Mouse (Mus musculus) midbrain, embryonic 14.5 days (tissue): ENCODE measurements around the gene Mx1. TPM values are rescaled to one million over a fixed set of nuclear protein-coding genes. Genes with fewer than 3 reads are reported as not detected.

ENCODE experiments used
- ATAC-seq: fragments of 200-750 bp; cut with Nextera tagmentation; 2 replicates; pipeline ENCODE4 v1.8.0; 2017; ENCODE audit warnings: moderate number of reproducible peaks, moderate library complexity; ENCODE audit not compliant: low FRiP score, low TSS enrichment
- DNase-seq: peaks from one replicate; pipeline ENCODE4 v3.0.0-alpha.2; 2015
- H3K27ac ChIP-seq: fragments of 300-500 bp; sonication (generic); replicated peaks from 2 replicates; pipeline ENCODE4 v1.5.1; 2014; ENCODE audit warnings: mild to moderate bottlenecking, low read depth, low read length, moderate library complexity
- H3K27me3 ChIP-seq: fragments of 300-500 bp; sonication (generic); 2 replicates; pipeline ENCODE4 v1.6.1; 2014; ENCODE audit warnings: low read length, control low read depth, mixed read lengths; ENCODE audit not compliant: control insufficient read depth, insufficient read depth
- H3K36me3 ChIP-seq: fragments of 300-500 bp; sonication (generic); 2 replicates; pipeline ENCODE4 v1.6.1; 2014; ENCODE audit warnings: low read length, control low read depth; ENCODE audit not compliant: control insufficient read depth, insufficient read depth
- H3K4me1 ChIP-seq: fragments of 300-500 bp; sonication (generic); 2 replicates; pipeline ENCODE4 v1.6.1; 2014; ENCODE audit warnings: mild to moderate bottlenecking, antibody characterized with exemption, low read length, control low read depth; ENCODE audit not compliant: control insufficient read depth, insufficient read depth
- H3K4me2 ChIP-seq: fragments of 300-500 bp; sonication (generic); 2 replicates; pipeline ENCODE4 v1.6.1; 2014; ENCODE audit warnings: mild to moderate bottlenecking, low read length, moderate library complexity
- H3K4me3 ChIP-seq: fragments of 300-500 bp; sonication (generic); replicated peaks from 2 replicates; pipeline ENCODE4 v1.5.1; 2014; ENCODE audit warnings: low read depth, low read length
- H3K9ac ChIP-seq: fragments of 300-500 bp; sonication (generic); replicated peaks from 2 replicates; pipeline ENCODE4 v1.6.1; 2014; ENCODE audit warnings: mild to moderate bottlenecking, low read length, moderate library complexity
- H3K9me3 ChIP-seq: fragments of 300-500 bp; sonication (generic); 2 replicates; pipeline ENCODE4 v1.6.1; 2016; ENCODE audit warnings: low read length, control low read depth, mixed read lengths; ENCODE audit not compliant: control insufficient read depth
- WGBS: fragments of 180-500 bp; shearing (Covaris S2); extraction: QIAGEN DNeasy Blood & Tissue Kit; methylation state at CpG from one replicate; pipeline ENCODE4 v1.1.7; 2014; 5-methylcytosine and 5-hydroxymethylcytosine counted together
- polyA plus RNA-seq: library from polyadenylated mRNA; unstranded; fragments of >200 nt; fragmentation: Nextera tagmentation; extraction: Ambion mirVana; gene quantifications from 2 replicates; pipeline ENCODE4 v1.2.1, GENCODE M21; 2014

Gene Mx1
- polyA plus RNA-seq, 1 experiment from 2014 or later: 0.99 TPM

DNA sequence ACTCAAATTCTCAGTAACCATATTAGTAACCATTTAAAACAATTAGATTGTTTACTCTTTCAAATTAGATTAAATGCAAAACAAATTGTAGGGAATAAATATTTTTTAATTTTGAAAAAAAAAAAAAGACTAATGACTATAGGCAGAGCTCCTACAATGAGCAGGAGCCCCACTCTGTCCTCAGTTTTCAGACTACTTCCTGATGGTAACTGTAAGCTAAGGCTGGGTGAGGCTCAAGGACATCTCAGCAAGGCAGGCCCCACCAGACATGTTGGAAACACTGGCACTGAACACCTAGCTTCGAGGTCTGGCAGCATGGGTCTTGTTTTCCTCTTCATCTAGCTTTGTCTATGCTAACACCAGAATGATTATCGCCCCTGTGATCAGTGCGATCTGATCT, 35.4 kb upstream of the Mx1 start:
- WGBS: 95% methylated on average over 3 of the region's 3 CpGs
- Histone ChIP-seq H3K4me2 (no peak overlapping the region), H3K36me3 (no peaks in the 10 kb centered on the region), H3K27me3 (no peaks in the 10 kb centered on the region), H3K9me3 (no peaks in the 10 kb centered on the region), H3K4me1 (no peaks in the 10 kb centered on the region), H3K9ac (no peak overlapping the region), H3K4me3 (no peak overlapping the region), H3K27ac (no peak overlapping the region)
- DNase-seq: no peak
- ATAC-seq: no peak

DNA sequence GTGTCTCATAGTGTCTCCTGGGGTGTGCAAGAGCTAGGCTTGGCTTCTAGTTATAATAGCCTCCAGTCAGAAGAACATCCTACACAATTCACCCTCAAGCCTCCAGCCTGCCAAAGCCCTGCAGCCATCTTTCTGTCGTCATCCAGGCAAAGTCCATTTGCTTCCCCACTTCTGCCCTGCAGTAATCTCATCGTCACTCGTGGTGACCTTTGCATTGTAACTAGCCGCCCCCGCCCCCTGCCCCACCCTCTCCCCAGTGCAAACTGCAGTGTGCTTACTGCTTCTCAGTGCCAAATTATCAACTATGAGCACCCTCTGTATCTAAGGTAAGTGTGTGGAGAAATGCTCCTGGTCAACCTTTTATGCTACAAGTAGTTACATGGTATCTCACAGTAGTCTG, 35.0 kb upstream of the Mx1 start:
- Histone ChIP-seq H3K9ac (no peak overlapping the region), H3K4me2 (no peak overlapping the region), H3K27ac (no peak overlapping the region), H3K27me3 (no peaks in the 10 kb centered on the region), H3K9me3 (no peaks in the 10 kb centered on the region), H3K36me3 (no peaks in the 10 kb centered on the region), H3K4me1 (no peaks in the 10 kb centered on the region), H3K4me3 (no peak overlapping the region)
- no peak for ATAC-seq
- WGBS: 63% methylated on average over 5 of the region's 5 CpGs
- no peak for DNase-seq

DNA sequence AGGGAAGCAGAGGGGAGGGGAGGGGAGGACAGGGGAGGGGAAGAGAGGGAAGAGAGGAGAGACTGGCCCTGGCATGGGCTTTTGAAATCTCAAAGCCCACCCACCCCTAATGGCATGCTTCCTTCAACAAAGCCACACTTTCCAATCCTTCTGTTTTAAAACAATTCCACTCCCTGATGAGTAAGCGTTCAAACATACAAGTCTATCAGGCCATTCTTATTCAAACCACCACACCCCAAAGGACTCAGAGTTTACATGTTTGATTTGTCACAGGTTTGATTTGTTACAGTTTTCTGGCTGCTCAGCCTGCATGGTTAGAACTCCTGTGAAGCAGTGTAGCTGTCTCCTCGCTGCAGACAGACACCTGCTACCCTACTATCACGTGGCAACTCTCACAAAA, 33.3 kb upstream of the Mx1 start:
- no peak overlapping the region for H3K27ac ChIP-seq
- no peaks in the 10 kb centered on the region for H3K27me3 ChIP-seq
- ATAC-seq: no peak
- no peak overlapping the region for H3K9ac ChIP-seq
- no peak overlapping the region for H3K4me3 ChIP-seq
- no peak for DNase-seq
- no peaks in the 10 kb centered on the region for H3K9me3 ChIP-seq
- H3K36me3 ChIP-seq: no peaks in the 10 kb centered on the region
- no peak overlapping the region for H3K4me2 ChIP-seq
- WGBS: 45% methylated on average over 3 of the region's 3 CpGs
- H3K4me1 ChIP-seq: no peaks in the 10 kb centered on the region

DNA sequence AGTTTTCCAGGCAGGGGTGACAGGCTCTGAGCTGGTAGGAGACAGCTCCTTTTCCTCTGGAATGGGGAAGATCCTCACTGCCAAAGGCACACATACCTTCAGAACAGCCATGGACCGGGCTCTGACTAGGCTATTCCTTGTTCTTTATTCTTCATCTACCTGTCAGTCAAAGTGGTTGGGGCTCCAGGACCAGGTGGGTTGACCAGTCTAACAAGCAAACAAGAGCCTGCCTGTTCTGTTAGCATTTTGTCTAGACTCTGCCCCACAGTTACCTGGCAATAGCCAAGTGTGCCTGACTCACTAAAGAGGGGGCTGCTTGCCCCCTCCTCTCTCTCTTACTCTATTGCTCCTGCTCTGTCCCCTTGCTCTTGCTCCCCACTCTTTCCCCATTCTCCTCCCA, 29.7 kb upstream of the Mx1 start:
- Histone ChIP-seq H3K4me2 (no peak overlapping the region), H3K27ac (no peak overlapping the region), H3K36me3 (no peaks in the 10 kb centered on the region), H3K4me1 (no peaks in the 10 kb centered on the region), H3K9ac (no peak overlapping the region), H3K4me3 (no peak overlapping the region), H3K27me3 (no peaks in the 10 kb centered on the region), H3K9me3 (no peaks in the 10 kb centered on the region)
- 91% methylated on average over 1 of the region's 1 CpGs for WGBS
- DNase-seq (no peak), ATAC-seq (no peak)

DNA sequence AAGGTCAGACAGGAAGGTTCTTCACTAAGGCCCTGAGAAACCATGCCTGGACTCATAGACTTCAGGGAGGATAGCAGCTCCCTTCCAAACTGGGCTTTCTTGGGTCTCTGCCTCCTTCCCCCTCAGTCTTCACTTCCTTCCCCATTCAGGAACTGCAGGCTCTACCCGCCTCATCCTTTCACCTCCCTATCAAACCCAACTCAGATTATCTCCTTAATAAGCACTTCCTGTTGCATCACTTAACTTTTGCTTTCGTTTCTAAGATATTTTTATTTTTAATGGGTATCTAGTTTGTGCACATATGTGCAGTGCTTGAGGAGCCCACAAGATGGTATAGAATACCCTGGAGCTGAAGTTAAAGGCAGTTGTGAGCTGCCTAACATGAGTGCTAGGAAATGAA, 15.9 kb upstream of the Mx1 start:
- Histone ChIP-seq H3K4me1 (no peaks in the 10 kb centered on the region), H3K9ac (no peak overlapping the region), H3K9me3 (no peaks in the 10 kb centered on the region), H3K4me3 (no peak overlapping the region), H3K36me3 (no peaks in the 10 kb centered on the region), H3K27me3 (no peaks in the 10 kb centered on the region), H3K4me2 (no peak overlapping the region), H3K27ac (no peak overlapping the region)
- DNase-seq (no peak), ATAC-seq (no peak)
- 87% methylated on average over 2 of the region's 2 CpGs for WGBS

DNA sequence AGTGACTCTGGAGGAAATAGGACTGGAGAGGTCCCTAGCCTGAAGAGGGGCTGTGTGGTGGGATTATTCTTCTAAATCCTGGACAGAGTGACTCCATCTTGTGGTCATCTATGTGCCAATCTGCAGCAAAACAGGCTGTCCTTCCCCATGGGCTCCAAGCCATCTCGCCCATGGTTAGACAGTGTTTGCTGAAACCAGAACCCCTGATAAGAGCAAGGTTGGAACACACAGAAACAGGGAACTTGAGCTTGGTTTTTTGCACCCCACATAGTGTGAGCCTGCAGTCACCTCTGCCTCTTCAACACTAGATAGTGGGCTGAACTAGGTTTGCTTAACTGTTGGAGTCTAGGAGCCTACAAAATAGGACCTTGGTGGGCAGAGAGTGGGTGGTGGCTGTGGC, 13.8 kb upstream of the Mx1 start:
- ATAC-seq (no peak), DNase-seq (no peak)
- H3K27me3 ChIP-seq: no peaks in the 10 kb centered on the region
- no peak overlapping the region for H3K9ac ChIP-seq
- 89% methylated on average over 1 of the region's 1 CpGs for WGBS
- H3K36me3 ChIP-seq: no peaks in the 10 kb centered on the region
- H3K4me3 ChIP-seq: no peak overlapping the region
- no peaks in the 10 kb centered on the region for H3K4me1 ChIP-seq
- H3K4me2 ChIP-seq: no peak overlapping the region
- no peak overlapping the region for H3K27ac ChIP-seq
- no peaks in the 10 kb centered on the region for H3K9me3 ChIP-seq

DNA sequence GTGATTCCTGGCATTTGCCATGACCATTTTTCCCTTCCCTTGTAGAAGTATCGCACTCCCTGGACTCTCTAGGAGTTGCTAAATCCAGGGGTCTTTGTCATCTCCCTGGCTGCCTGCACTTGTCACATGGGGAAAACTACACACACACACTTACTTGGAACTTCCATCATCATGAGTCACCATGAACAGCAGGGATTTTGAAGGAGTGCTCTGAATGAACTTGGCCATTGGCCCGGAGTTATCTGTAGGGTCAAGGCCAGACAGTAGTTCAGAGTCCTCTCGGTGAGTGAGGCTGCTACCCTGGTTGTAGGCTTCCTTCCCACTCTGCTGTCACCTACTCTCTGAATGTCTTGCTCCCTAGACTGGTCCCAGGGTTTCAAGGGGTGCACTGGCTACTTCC, 12.9 kb upstream of the Mx1 start:
- Histone ChIP-seq H3K27ac (no peak overlapping the region), H3K27me3 (no peaks in the 10 kb centered on the region), H3K9ac (no peak overlapping the region), H3K4me3 (no peak overlapping the region), H3K9me3 (no peaks in the 10 kb centered on the region), H3K4me1 (no peaks in the 10 kb centered on the region), H3K4me2 (no peak overlapping the region), H3K36me3 (no peaks in the 10 kb centered on the region)
- DNase-seq: no peak
- no peak for ATAC-seq
- WGBS: 93% methylated on average over 3 of the region's 3 CpGs

DNA sequence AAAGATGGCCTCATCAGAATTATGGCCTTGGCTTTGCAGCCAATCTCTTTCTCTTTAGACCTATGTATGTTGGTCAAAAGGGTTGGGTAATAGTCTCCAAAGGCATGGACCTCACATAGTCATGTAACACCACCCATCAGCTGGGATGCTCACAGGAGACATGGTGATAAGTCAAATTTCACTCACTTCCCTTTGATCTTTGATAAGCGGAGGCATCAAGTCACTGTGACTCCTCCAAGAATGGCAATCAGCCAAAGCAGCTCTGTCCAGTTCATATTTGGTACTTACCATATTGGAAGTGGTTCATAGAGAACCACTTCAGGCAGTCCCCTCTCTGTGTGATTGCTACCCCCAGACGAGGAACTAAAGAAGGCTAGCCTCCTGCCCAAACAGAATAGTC, 12.0 kb upstream of the Mx1 start:
- H3K27me3 ChIP-seq: no peaks in the 10 kb centered on the region
- no peak overlapping the region for H3K4me2 ChIP-seq
- H3K9ac ChIP-seq: no peak overlapping the region
- ATAC-seq (no peak), DNase-seq (no peak)
- WGBS: 83% methylated on average over 2 of the region's 2 CpGs
- no peaks in the 10 kb centered on the region for H3K36me3 ChIP-seq
- H3K4me1 ChIP-seq: no peaks in the 10 kb centered on the region
- H3K4me3 ChIP-seq: no peak overlapping the region
- no peaks in the 10 kb centered on the region for H3K9me3 ChIP-seq
- no peak overlapping the region for H3K27ac ChIP-seq

DNA sequence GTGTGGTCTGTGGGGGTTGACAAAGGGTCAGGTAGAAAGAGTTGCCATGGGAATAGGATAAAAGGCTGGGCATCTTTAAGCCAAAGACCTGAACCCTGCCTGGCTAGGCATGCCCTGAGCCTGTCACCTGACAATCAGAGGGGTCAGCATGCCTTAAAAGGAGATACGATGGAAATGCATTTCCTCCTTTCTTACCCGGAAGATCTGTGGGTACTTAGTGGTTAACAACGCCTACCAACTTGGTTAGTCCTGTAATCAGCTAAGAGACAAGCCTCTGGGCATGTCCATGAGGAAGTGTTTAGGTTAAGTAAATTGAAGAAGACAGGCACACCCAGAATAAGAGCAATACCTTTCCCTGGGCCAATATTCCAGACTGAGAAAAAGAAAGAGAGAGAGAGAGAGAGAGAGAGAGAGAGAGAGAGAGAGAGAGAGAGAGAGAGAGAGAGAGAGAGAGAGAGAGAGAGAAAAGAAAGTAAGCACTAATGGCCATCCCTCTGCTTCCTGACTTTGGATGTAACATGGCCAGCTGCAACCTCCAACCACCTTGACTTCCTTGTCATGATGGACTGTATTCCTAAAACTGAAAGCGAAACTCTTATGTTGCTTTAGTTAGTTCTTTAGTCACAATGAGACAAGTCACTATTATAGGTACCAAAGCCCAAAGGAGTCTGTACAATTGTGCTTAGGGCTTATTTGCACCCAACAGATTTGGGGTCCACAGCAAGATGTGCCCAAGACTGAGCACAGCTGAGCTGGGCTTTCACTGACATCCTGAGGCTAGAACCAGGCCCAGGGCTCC, 5.5 kb upstream of the Mx1 start:
- WGBS: 75% methylated on average over 4 of the region's 4 CpGs
- Histone ChIP-seq H3K4me3 (no peak overlapping the region), H3K27me3 (no peaks in the 10 kb centered on the region), H3K36me3 (no peaks in the 10 kb centered on the region), H3K9me3 (no peaks in the 10 kb centered on the region), H3K27ac (no peak overlapping the region), H3K9ac (no peak overlapping the region), H3K4me1 (no peaks in the 10 kb centered on the region), H3K4me2 (no peak overlapping the region)
- ATAC-seq (no peak), DNase-seq (no peak)
